In the genomic region with DNA sequence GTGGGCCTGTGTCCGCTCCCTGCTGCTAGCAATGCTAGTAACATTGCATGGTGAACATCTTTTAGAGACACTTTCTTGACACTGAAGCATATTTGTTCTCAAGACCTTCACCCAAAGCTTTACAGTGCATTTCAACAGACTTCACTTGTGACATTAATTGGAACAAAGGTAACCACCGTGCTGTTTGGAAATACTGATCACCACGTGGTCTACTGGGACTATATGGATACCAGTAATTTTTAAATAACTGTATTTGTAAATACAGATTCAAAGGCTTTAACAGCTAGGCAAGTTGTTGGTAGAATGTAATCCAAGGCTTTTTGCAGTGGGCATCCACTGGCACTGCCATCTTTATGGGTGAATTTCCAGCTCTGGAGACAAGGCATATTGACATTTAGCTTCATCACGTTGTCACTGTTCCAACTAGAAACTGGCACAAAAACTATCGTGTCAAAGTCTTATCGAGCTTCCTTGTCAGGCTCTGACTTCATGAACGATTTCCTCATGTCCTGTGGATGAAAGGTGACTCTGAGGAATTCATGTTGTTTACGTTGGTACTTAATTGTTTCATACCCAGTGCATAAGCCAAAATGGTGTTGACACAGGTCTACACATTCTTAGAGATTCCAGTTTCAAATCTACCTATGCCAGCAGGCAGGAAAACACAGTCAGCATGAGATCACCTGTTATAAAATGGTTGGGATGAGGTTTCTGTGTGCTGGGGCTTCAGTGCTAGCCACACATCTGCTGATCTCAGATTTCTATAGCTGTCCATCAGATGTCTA, we compare ENCODE assay signal across 22 mouse cellular contexts.
"Had no signal": no experiment of that assay in that cellular context is flagged by ENCODE, and none has a peak within 500 bp of the region (broad histone marks: within the 10 kb centered on the region; RNA-seq: fewer than 3 reads in every experiment).

No protein-coding gene starts in this region.

- H3K9ac ChIP-seq: kidney, embryonic 15.5 days; limb, embryonic 12.5 days; limb, embryonic 15.5 days; liver, embryonic 14.5 days; lung, embryonic 15.5 days; midbrain, embryonic 13.5 days; neural tube, embryonic 13.5 days; stomach, embryonic 15.5 days had no signal

- H3K4me3 ChIP-seq: kidney, embryonic 15.5 days; limb, embryonic 12.5 days; limb, embryonic 15.5 days; lung, embryonic 15.5 days; megakaryocyte, embryonic 14.5 days; midbrain, embryonic 10.5 days; midbrain, embryonic 13.5 days; myocyte; neural tube, embryonic 13.5 days; stomach, embryonic 15.5 days had no signal

- DNase-seq: kidney, adult 11 months; kidney, adult 8-10 months; kidney, postnatal 10 days; kidney, postnatal 36 days; left cerebral cortex, postnatal 4 days; lung, adult 18-20 months; retina, postnatal 1 day; right cerebral cortex, postnatal 25 days; spleen, adult 18-20 months; thymus, postnatal 25 days had no signal

- H3K36me3 ChIP-seq: kidney, embryonic 15.5 days; limb, embryonic 12.5 days; limb, embryonic 15.5 days; lung, embryonic 15.5 days; midbrain, embryonic 10.5 days; midbrain, embryonic 13.5 days; neural tube, embryonic 13.5 days; stomach, embryonic 15.5 days had no signal

- H3K9me3 ChIP-seq: kidney, embryonic 15.5 days; limb, embryonic 12.5 days; limb, embryonic 15.5 days; lung, embryonic 15.5 days; megakaryocyte, embryonic 14.5 days; midbrain, embryonic 10.5 days; midbrain, embryonic 13.5 days; neural tube, embryonic 13.5 days; stomach, embryonic 15.5 days had no signal

- ATAC-seq: midbrain, embryonic 13.5 days; midbrain, embryonic 16.5 days had no signal

- H3K27me3 ChIP-seq: kidney, embryonic 15.5 days; limb, embryonic 12.5 days; limb, embryonic 15.5 days; lung, embryonic 15.5 days; megakaryocyte, embryonic 14.5 days; midbrain, embryonic 13.5 days; neural tube, embryonic 13.5 days; stomach, embryonic 15.5 days had no signal

- H3K4me2 ChIP-seq: kidney, embryonic 15.5 days; limb, embryonic 12.5 days; limb, embryonic 15.5 days; lung, embryonic 15.5 days; midbrain, embryonic 13.5 days; neural tube, embryonic 13.5 days; stomach, embryonic 15.5 days had no signal

- H3K4me1 ChIP-seq: kidney, embryonic 15.5 days; limb, embryonic 12.5 days; limb, embryonic 15.5 days; lung, embryonic 15.5 days; midbrain, embryonic 13.5 days; neural tube, embryonic 13.5 days; stomach, embryonic 15.5 days had no signal

- H3K27ac ChIP-seq: kidney, embryonic 15.5 days; limb, embryonic 12.5 days; limb, embryonic 15.5 days; liver, embryonic 14.5 days; lung, embryonic 15.5 days; midbrain, embryonic 10.5 days; midbrain, embryonic 13.5 days; neural tube, embryonic 13.5 days; stomach, embryonic 15.5 days had no signal
